Mouse (Mus musculus) spleen, adult 18-20 months (tissue): ENCODE results near the gene Slc15a2.

Experiments
- DNase-seq, 2 experiments: peaks; one replicate each; pipeline ENCODE4 v3.0.0; 2022; ENCODE audit warnings: mixed read lengths in 2 of 2

The Slc15a2 gene

DNA sequence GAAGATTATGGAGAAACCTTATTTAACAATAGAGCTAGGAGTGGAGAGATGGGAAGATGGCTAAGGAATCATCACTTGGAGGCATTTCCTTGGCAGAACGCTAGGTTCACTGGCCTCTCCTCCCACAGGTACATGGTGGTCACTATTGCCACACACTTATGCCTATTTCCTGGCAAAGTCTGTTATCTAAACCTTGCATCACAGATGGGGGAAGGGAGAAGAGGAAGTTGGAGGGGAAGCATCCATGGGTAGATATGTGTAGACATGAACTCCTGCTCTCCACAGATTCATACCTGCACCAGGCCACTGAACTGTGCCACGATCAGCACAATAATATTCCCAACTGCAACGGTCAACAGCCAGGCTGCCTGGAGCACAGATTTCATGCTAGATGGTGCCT lies 32.8 kb downstream of the Slc15a2 start:
- no peak for DNase-seq

DNA sequence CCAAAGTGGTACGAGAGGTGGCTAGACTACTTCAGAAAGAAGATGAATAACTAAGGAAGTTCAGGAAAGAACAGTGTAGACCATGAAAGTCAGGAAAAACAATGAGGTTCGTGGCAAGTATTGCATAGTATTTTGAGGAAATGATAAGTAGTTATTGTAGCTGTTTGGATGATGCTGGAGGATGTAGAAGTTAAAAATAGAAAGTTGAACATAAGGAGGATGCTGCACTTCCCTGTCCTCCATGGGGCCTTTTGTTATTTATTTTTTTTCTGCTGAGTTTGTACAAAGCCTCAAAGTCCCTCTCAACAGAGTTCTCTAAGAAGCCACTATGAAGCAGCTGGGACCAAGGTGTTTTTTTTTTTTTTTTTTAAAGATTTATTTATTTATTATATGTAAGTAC lies 37.0 kb downstream of the Slc15a2 start:
- no peak for DNase-seq

DNA sequence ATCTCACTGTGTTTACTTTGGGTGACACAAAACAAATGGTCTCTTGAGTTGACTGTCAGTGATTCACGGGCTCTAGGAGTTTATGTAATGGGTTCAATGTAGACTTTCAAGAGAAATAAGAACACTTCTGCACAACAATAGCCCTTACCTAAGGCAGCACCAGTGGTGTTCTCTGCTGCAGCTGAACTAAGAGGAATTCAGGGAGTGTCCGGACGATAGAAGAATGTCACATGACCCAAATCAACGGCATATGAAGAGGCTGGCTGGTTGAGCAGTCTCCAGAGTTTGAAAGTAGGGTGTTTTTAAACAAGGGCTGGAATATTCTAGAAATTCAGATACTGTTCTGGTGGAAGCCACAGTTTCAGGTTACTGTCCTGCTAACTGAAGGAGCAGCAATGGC lies 37.7 kb downstream of the Slc15a2 start:
- no peak for DNase-seq

DNA sequence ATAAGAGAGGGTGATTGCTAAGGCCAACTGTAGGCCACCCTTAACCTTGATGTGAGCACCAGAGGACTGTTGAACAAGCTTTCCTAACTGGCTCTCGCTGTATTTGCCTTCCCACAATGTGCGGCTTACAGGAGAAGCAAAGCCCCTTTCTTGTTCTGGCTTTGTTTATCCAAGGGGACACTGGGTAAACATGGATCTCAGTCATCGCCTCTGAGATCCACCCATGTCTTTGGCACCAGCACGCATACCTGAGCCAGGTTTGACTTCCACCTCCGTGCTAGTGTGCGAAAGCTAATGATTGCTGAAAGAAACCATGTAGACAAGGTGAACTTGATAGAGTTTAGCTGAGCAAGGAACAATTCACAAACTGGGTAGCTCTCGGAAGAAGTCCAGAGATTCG lies 41.2 kb downstream of the Slc15a2 start:
- DNase-seq = no peak

DNA sequence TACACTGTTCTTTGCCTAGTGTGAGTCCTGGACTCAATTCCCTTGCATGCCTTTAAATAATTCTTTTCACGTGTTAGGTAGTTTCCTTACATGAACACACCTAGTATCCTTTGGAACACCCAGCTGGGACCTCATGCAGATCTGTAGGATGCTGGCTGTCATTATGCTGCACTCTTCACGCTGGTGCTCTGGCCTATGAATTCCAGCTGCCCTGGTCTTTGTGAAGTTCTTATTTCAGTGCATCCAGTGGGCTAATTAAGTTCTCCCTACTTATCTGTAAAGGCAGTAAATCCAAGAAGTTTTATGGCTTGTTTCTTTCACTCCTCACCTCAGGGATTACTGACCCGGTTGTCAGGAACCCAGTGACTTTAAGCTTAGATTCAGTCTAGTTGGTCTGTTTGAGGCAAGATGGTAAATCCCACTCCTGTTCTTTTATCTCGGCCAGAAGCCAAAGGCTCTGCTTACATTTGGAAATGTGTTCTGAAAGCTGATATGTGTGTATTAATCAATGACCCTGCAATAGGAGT lies 45.3 kb downstream of the Slc15a2 start:
- DNase-seq = no peak

DNA sequence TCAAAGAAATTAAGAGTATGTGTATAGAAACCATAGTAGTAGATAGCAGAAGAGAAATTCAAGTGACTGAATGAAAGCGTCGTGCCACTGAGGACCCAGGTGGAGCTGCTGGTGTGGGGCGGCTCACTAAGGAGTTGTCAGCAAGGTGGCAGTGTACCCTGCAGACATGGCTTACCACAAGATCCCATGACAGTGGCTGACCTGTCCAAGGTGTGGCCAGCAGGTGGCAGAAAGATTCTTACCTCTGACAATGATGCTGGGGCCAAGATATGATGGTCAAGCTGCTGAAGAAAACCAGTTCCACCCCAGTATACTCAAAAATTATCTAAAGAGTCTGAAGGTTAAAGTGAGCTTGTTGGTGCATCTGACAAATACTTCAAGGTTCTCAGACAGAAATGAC lies 49.3 kb downstream of the Slc15a2 start:
- no peak for DNase-seq

DNA sequence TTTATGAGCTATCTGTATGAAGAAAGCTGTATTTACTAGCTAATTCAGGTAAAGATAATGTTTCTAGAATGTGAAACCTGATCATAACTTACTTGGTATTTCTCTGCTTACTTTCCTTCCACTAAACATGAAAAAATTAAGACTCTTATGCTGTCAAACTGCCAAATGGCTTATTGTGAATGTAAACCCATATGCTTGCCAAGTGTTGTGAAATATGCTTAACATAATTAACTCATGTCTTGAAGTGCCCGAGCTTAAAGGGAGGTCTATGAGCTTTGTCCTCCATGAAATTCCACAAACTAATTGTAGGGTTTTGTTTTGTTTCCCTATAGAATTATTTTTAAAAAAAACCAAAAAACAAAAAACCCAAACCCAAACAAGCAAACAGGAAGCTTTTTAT lies 50.9 kb downstream of the Slc15a2 start:
- DNase-seq = no peak

DNA sequence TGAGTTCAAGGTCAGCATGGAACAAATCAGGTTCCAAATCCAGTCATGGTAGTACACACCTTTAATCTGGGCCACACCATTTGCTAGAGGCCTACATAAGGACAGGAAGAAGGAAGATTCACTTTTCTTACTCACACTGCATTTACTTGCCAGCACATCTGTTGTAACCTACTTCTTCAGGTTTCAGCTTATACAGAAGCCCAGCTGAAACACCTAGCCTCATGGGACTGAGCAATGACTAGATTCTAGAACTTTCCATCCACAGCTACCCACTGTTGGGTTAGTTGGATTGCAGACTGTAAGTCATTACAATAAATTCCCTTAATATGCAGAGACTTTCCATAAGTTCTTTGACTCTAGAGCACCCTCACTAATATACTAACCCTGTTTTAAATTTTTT lies 52.2 kb downstream of the Slc15a2 start:
- no peak for DNase-seq

DNA sequence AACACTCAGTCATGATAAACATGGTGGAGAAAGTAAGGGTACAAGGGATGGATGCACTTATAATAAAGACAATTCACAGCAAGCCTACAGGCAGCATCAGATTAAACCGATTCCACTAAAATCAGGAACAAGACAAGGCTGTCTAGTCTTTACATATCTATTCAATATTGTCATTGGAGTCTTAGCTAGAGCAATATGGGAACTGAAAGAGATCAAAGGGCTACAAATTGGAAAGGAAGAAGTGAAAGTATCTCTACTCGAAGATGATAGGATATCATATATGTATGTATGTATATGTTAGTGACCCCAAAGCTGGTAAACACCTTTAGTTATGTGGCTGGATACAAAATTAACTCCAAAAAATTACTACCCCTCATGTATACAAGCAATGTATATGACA lies 55.8 kb downstream of the Slc15a2 start:
- DNase-seq = no peak

DNA sequence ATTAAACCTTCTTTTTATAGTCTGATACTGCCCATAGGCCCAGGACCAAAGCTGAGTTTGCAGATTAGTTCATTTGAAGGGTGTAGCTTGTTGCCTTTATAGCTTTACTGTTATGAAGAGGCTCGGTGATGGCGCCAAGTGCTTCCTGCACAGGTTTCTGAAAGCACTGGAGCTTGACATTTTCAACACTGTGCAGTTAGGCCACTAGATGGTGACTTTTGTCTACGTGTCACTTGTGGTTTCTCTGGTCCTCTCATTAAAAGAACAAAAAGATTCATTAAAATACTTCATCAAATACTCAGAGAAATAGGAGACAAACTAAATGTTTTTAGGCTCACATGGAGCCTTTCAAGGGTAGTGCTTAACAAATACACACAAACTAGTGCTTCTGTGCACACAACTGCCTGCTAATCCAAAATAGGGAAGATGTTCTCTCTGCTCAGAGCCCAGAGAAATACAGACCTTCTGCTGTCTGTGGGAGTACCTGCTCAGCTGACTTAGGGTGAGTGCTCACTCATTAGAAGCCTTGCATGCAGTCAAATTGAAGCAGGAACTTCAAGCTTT lies 60.8 kb downstream of the Slc15a2 start:
- no peak for DNase-seq

DNA sequence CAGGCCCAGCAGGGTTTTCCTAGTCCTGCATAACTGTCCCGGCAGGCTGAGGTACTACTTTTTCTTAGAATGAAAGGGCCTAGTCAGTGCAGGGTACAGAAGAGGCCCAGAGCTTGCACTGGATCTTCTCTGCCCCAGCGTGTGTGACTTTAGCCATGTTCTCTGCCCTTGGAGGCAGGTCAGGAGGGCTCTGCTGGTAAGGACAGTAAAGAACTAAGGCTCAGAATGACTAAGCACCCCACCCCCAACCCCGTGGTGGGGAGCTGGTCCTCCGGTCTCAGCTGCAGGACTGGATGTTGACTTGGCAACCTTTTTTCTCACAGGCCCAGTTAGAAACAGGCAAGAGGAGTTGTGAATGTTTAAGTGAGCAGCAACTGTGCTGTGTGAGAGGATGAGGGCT lies 62.0 kb downstream of the Slc15a2 start:
- DNase-seq = no peak

DNA sequence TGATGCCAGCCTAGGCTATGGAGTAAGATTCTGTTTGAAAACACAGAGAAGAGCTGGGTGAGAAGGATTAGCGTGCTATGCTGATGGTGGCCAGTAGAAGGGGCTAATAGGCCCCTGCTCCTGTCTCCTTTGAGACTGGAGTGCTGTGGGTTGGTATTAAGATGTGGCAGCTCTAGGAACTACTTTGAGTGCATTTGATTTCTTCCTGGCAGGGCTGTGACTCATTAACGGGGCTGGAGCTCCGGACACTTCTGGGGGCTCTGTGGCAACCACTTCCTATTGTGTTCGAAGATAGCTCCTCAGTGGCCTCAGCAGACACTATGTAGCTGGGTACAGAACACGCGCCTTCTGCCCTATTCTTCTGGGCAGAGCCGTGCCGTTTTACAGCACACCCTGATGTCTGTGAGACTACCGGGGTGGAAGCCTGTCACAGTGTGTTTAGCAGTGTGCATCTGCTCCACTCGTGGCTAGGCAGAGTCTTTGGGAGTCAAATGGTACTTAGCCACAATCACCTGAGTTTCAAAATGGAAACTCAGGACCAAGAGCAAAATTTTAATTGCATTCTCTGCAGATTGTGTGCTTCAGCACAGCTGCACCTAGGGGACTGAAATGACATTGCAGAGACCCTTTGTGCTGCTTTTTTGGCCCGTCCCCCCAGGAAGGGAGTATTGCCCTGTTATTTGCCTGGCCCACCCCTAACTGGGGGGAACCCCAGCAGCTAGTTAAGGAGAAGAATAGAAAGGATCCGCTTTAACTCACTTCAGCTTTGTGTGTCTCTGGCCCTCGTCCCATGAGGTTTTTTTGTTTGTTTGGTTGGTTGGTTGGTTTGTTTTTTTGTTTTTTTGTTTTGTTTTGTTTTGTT lies 64.3 kb downstream of the Slc15a2 start:
- no peak for DNase-seq

DNA sequence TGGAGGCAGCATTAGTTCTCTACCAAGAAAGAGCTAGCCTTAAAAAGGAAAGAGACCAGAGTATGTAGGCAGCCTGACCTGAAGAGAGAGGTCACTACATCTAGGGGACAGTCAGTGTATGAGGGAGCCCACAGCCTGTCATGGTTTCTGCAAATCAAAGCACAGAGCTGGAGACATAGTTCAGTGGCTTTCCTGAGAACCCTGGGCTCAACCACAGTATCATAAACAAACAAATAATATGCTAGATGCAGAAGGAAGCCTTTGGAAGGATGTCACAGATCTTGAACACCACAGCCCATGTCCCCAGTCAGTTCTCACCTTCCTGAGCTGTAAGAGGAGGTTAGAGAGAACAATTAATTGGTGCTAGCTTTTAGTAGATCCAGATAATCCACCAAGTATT lies 66.1 kb downstream of the Slc15a2 start:
- DNase-seq = no peak

DNA sequence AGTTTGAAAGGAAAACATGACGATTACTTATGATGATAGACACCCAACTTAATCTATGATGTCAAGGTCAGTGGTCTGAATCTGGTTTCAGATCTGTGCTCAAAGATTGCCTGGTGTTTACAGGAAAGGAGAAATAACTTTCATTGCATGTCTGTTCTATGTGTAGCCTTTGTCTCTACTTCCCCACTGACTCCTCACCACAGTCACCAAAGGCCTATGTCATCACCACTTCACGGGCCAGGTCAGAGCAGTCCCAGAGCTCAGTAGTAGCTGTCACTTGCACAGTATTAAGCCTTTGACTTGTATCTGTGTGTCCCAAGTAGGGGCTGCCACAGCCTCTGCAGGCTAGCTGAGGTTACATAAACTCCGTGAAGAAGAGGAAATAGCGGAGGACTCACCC lies 67.3 kb downstream of the Slc15a2 start:
- no peak for DNase-seq

DNA sequence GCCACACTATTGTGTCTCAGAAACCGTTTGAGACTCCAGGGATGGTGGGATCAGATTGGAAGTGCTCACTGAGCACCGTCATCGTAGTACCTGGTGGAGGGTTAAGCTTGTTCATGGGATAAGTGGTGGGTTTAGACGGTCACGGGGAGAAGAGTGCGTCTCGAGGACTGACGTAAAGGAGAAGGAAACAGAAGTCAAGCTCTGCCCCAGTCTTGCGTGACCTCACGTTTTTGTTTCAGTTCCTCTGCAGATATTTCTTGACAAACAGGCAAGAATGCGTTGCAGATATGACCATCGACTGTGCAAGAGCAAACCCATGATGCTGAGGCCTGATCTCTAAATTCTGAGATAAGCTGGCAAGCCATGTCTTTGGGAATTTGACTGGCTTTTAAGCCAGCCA lies 73.0 kb downstream of the Slc15a2 start:
- peak; percentile 51 to 62 for DNase-seq

DNA sequence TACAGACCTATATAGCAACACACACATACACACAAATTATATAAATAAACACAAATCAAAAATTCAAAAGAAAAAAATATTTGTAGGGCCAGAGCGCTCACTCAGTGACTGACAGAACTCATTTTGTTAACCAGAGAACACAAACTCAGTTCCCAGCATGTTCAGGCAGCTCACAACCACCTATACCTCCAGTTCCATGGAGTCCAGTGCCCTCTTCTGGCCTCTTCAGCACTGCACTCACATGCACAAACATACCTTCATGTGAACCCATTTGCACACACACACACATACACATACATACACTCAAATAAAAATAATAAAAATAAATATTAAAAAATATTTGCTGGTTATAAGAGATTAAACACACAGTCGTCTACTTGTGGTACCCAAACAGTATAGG lies 74.0 kb downstream of the Slc15a2 start:
- no peak for DNase-seq

DNA sequence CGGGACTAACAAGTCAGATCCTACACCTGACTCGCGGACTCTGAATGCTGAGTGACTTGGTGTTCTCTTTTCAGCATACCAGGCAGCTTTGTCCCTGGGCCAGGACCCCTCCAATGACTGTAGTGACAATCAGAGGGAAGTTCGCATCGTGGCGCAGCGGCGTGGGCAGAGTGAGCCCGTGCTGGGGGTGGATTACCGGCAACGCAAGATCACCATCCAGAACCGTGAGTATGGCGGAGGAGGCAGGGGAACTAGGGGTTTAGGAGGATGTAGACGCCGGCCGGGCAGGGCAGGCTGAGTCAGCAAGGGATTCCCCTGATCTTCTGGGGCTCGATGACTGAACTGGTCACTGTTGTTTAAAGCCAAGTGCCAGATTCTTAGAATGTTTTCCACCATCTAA lies 75.4 kb downstream of the Slc15a2 start:
- peak; percentile 62 to 63 for DNase-seq

DNA sequence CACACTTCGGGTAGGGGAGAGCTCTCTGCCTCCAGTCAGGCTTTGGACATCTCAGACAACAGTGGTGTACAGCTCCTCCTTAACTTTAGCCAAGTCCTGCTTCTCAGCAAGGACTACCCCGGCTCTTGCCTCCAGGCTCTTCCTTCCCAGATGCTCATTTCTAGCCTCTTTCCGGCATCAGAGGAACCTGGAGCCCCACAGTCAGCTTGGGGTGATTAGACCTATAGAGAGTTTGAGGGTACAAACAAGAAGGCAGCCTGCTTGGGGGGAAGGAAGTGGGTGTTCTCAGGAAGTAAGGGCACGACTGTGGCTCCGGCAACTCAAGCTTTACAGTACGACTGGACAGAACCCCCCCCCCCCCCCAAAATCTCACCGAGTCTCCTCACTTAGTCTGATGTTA lies 76.0 kb downstream of the Slc15a2 start:
- peak; percentile 43 to 49 for DNase-seq

DNA sequence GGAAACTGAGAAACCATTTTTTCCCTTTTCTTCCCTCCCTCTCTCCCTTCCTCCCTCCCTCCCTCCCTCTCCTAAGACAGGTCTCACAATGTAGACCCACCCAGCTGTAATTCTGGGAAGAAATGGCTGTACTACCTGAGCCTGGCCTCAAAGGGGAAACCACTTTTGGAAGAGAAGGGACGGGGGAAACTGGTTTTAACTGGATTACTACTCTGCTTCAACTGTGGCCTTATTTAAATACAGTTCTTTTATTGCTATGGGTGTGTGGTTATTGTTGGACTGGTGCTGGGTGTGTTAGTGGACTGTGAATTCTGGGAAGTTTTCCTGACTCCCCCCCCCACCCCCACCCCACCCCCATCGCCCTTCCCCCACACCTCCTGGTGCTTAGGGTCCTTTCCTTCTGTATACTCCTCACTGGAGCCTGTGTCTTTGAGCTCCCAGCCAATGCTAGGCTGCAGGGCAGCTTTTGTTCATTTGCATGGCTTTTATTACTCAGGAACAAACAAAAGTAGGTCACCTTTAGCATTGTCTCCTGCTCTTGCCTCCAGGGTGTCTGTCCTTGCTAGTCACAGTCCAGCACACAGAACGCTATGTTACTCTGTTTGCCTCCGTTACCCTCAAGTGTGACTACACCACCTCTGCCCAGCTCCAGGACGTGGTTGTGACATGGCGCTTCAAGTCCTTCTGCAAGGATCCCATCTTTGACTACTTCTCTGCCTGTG lies 76.9 kb downstream of the Slc15a2 start:
- DNase-seq = no peak

DNA sequence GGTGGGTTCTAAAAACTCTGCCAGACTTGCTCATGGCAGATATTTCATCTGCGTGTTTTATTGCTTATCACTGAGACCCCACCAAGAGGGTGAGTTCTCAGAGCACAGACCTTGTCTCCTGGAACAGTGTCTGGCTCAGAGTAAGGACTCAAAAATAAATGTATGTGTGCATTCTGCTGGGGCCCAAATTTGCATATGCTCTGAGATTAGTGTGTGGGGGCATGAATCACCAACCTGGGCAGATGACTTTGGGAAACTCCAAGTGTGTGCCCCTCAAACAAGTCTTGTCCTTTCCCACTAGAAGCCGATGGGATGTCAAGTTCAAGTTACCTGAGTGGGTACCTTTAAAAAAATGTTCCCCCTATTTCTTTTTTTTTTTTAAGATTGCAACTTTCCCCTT lies 84.3 kb downstream of the Slc15a2 start:
- DNase-seq = no peak
